Mouse (Mus musculus): ENCODE results near the gene Tnnc2.

Tnnc2 gene

DNA sequence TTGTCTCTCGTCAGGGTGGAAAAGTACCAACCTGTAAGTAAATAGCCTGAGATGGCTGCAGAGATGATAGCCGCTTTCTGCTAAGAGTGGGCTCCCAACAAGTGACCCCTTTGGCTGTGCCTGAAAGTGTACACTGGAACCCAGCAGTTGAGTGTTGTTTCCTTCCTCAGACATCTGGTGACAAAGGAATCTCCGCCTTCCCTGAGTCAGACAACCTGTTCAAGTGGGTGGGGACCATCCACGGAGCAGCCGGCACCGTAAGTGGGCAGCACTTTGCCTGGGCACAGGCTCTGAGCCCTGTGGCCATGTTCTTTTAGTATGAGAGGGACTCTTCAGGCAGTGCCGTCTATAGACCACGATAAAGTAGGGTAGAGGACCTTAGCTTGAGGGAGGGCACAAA lies 8.6 kb downstream of the Tnnc2 start:
- no peak for DNase-seq

DNA sequence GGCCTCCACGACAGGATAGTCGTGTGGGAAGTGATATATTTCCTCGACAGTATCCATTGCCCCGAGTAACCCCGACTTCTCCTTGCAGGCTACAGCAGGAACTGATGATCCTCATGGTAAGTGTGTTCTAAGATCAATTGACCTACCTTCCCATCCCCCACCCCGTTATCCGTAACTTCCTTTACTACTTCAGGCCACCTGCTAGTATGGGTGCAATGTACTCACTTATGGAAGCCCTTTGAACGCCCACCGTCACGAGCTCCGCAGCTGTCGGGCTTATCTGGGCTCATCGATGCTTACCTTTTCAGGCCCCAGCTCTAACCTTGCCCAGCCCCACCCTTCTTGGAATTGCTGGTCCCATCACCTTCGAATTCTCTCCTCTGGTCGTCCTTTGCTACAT lies 9.5 kb downstream of the Tnnc2 start:
- DNase-seq: no peak

DNA sequence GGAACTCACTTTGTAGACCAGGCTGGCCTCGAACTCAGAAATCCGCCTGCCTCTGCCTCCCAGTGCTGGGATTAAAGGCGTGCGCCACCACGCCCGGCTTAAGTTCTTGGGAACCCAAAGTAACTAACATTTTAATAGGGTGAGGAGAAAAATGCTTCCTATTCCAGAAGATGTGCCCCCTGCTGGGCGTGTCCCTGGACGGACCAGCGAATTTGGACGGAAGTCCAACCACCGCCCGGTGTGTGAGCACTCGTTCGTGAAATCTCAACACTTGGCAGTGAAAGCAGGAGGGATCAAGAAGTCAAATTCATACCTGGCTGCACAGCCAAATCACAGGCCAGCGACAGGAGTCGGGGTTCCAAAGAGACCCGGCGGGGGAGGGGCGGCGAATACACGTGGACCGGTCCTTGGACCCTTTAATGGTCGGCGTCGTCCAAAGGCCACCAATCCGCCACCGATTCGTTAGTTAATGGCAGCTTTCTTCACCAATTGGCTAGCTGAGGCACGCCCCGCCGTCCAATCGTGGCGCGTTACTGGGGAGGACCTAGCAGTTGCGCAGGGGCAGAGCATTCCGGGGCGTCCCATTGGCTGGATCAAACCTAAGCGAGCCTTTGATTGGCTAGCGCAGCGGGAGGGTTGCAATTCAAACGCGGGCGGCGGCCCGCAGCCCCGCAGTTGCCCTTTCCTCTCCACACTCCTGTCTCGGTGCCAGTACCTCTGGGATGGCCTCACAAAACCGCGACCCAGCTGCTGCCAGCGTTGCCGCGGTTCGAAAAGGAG lies 10.3 kb downstream of the Tnnc2 start, which contains the start of gene Ube2c:
TSS of gene Ube2c (plus strand) at position 641 of the 780 bp plus-strand sequence.
- DNase-seq: peak; percentile 99

DNA sequence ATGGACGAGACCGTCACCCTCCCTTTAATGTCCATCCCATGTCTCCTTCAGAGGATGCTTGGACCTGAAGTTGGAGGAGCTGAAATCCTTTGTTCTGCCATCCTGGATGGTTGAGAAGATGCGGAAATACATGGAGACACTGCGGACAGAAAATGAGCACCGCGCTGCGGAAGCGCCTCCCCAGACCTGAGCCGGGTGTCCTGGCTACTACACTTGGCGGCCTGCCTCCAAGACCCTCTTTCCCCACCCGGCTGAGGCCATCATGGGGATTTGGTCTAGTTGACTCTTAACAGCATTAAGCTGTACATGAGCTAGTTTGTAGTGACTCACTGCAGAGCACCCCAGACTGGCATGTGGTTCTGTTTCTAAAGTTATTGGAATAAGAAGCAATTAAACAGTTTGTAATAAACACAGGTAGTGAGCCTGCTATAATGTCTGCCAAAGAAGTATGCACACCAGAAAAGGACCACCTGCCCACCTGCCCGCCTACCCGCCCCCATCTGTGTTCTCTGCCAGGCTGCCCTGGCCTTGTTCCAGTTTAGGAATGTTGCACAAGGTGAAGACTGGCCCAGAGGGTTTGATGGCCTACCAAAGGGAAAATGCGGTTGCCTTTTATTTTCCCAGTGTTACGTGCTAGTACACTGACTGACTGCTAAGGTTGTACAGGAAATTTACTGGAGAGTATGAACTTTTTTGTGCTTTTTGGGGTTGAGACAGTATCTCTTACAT lies 11.8 kb downstream of the Tnnc2 start:
- DNase-seq: no peak

DNA sequence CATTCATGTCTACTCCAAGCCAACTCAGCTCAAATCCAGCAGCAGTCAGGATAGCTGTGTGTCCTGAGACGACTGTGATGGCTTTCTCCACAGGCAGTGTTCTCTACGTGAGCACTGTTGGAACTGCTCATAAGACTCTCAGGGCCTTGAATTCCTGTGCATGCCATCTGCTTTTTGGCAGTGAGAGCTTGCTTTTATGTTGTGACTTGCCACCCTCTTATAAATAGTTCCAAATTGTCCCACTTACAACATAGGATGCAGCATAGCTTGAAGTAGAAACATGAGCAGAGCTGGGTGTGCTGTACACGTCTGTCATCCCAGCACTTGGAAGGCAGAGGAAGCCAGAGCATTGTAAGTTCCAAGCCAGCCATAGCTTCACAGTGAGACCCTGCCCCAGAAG lies 13.9 kb downstream of the Tnnc2 start:
- no peak for DNase-seq

DNA sequence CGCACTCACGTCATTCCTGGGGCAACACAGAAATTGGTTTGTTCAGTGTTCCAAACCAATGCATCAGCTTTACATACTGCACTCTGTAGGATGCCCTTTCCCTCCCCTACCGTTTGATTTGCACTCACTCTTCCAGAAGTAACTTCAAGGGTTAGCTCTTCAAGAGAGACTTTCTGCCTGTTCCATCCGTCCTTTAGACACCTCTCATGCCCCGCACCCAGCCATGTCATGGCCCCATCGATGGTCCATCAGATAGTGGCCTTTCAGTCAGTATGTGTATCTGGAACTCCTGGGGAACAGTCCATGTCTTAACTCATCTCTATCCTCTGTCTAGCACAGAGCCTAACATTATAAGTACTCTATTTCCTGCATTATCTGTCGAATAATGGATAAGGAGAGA lies 17.2 kb downstream of the Tnnc2 start:
- DNase-seq: no peak

DNA sequence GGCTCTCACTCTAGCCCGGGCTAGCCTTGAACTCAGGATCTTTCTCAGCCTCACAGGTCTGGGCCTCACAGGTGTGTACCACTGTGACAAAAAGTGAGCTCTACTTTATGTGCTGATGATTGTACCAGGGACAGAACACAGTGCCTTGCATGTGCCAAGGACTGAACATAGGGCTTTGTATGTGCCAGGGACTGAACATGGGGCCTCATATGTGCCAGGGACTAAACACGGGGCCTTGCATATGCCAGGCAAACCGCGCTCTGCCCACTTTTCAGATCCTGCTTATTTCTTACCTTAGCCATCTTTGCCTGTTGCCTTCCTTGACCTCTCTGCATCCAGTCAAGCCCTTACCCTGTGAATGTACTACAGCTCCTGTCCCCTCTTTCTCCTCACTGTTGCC lies 17.8 kb downstream of the Tnnc2 start:
- DNase-seq: no peak

DNA sequence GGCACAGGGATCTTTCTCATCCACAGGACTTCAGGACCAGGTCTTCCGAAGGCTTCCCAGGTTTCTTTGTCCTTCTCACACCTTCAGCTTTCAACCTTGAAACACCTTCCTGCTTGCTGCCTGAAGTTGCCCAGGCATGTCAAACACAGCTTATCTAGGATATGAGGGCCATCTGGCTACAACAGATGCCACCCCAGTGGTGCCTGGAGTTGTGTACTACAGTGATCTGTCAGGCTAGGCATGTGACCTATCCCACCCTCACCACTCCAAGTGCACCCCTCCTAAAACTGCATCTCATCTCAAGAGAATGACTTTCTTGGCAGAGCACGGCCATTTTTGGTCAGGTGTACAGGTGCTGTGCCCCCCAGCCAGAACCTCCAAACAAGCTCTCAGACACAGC lies 18.3 kb downstream of the Tnnc2 start:
- no peak for DNase-seq

DNA sequence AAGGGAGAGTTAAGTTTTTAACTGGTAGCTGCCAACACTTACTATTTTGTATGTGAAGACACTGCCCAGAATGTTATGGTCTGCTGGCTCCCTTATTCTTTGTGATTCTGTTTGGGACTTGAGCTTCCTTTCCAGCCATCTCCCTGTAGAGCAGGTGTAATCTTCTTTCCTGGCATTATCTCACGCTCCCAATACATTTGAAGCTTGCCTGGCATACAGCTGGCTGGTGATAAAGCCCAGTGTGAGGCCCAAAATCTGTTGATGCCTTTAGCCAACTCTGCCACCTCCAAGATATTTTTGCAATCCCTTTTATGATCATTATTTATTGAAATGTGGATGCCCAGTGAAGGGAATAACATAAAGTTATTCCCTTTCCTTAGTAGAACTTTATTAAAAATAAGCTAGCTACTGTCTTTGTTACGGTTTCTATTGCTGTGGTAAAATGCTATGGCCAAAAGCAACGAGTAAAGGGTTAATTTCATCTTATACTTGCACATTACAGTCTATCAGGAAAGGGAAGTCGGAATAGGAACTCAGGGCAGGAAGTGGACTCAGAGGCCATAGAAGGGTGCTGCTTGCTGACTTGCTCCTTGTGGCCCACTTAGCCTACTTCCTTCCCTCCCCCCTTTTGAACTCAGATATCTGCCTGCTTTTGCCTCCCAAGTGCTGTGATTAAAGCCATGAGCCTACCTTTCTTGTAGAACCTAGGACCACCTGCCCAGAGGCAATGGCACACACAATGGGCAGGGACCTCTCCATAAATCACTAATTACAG lies 19.5 kb downstream of the Tnnc2 start:
- no peak for DNase-seq

DNA sequence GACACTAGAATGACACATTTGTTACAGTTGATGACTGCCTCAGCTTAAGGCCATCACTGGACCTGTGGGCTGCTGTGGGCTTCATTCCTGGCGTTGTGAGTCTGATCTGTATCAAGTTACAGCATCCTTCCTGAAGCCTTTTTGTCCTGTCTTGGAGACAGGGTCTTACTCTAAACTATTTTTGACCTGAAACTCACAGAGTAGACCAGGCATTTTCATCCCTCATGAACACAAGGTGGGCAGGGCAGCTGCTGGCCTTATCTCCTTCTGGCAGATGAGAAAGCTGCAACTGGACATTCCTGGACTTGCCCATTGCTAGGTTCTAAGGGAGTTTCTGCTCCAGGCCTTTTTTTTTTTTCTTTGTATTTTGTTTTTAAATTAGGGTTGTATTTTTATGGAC lies 21.1 kb downstream of the Tnnc2 start:
- no peak for DNase-seq

DNA sequence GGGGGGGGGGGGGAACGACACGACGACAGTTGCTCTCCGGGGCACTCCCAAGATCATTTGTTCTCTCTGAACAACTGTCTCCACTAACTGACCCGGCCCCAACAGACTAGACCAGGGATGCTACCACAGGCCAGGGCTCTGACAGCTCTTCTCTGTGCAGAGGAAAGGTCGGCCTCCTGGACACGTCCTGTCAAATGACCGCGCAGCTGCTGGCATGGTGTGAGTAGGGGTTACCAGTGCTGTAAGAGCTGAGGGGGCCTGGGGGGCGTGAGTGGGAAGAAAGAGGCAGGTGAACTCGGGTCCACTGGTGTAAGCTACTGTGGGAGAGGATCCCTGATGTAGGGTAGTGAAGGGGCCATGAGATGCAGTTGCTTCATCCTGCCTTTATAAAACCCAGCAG lies 21.9 kb downstream of the Tnnc2 start:
- DNase-seq: no peak

DNA sequence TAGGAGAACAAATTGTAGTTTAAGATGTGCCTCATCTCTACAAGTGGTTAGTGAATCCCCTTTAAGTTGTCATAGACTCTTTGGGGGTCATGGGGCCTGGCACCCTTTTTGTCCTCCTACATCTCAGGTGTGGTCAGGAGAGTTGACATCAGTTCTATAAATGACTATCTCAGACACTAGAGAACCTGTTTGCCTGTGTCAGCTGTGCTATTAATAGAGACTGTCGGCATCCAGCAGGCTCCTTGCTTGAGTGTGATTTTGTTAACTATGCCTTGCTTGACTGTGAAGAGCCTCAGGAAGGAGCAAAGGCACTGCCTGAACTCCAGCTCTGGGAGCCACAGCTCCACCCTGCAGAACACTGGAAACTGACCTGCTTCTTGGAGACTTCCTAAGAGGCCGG lies 25.0 kb downstream of the Tnnc2 start:
- DNase-seq: no peak

DNA sequence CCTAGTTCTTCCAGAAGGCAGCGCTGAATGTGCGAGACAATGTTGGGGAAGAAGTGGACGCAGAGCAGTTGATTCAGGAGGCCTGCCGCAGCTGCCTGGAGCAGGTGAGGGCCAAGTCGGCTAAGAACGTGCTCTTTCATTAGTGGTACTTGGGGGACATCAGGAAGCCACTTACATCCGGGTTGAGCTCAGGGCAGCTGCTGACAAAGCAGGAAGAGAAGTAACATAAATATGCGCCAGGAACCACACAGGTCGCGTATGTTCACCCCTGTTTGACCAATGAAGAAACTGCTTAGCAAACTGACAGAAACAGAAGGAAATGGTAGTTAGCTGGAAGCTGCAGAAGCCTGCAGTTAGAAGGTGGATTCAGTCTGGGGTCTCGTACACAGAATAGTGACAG lies 25.7 kb downstream of the Tnnc2 start:
- DNase-seq: no peak

DNA sequence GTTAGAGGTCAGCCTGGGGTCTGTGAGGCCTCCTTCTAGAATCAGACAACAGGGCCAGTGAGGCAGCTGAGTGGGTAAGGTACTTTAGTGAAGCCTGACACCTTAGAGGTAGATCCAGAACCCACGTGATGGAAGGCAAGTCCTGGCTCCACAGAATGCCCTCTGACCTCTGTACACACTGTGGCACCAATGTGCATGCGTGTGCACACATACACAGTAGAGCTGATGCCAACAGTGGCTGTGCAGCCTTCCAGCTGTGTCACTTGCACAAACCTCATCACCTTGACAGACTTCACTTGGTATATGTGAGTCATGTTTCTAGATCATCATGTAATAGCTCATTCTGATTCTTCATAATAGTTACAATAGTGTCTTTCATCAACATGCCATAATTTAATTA lies 27.3 kb downstream of the Tnnc2 start:
- no peak for DNase-seq

DNA sequence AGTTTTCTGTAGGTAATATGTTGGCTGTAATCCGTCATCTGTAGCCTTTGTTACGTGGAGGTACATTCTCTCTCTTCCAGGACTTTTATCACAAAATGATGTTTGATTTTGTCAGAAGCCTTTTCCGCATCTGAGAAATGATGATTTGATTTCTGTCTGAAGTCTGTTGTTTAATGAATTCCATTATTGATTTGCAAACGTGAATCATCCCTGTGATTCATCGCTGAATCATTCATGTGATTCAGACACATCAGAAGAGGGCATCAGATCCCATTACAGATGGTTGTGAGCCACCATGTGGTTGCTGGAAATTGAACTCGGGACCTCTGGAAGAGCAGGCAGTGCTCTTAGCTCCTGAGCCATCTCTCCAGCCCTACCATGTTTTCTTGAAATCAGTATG lies 30.8 kb downstream of the Tnnc2 start:
- no peak for DNase-seq

DNA sequence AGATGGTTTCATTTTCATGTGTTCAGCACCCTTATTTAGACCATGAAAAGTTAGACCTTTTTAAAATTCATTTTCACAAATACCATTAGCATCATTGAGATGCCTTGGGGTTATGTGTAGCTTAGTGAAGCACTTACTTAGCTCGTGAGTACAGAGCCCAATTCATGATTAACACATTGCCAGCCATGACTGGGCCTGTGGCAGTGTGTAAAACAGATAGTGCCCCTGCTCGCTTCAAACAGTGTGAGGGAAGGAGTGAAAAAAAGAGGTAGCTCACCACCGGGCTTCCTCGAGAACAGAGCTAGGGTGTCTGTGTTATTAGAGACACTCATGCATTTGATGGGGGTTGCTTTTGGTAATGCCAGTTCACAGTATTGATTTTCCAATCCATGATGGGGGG lies 31.6 kb downstream of the Tnnc2 start:
- no peak for DNase-seq

DNA sequence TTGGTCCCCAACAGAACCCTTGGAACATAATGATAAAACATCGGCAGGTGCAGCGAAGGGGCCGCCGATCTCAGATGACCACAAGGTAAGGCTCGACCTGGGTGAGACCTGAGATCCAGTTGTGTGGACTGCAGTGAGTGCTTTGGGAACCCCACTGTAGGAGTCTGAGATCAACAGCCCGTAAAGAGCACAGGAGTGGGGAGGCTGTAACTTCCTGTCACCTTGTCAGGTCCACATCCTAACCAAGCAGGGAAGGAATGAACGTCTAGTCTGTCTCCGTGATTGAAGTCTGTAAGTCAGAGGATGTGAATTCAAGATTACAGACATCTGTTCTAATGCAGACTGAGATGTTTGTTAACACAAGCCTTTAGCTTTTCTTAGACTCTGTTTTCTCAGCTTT lies 33.1 kb downstream of the Tnnc2 start:
- DNase-seq: no peak

DNA sequence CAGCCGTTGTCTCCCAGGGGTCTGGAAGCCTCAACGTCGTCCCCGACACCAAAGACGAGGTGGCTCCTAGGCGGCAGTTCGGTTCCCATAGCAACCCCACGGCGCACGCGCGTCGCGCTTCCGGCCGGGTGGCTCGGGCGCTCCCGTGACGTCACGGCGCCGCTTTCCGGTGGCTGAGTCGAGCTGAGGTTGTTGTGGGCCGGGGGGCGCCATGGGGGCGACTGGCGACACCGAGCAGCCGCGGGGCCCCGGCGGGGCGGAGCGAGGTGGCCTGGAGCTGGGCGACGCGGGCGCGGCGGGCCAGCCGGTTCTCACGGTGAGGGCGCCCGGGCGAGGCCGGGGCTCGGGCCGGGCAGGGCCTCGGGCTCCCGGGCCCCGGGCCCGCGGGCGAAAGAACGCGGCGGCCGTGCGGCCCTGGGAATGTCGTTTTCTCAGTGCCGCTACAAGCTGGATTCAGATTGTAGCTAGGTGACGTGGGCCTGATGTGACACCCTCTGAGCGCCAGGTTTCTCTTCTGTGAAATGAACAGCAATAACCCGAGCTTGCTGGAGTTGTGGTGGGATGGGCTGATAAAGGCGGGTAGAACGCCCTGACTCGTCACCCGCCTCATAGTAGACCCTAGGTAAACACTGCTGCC lies 33.8 kb downstream of the Tnnc2 start, which contains the start of the genes Wfdc3 and Dnttip1:
TSS of gene Wfdc3 (minus strand) at position 89 of the 637 bp plus-strand sequence.
TSS of gene Dnttip1 (plus strand) at position 141 of the 637 bp plus-strand sequence.
- DNase-seq: peak; percentile 95

DNA sequence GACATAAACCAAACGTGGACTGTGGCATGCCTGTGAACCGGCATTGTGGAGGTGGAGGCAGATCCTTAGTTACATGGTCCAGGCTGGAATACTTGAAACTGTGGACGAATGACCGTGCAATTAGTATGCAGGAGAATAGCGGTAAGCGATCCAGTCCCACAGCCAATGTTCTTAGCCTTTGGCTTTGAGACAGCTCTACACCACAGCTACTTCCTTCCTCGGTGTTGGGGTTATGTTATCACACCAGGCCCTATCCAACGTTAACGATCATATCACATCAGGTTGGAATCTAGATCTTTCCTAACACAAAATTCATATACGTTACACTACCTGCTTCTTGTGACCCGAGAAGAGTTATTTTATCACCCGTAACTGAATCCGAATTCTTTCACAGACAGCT lies 34.8 kb downstream of the Tnnc2 start:
- no peak for DNase-seq

DNA sequence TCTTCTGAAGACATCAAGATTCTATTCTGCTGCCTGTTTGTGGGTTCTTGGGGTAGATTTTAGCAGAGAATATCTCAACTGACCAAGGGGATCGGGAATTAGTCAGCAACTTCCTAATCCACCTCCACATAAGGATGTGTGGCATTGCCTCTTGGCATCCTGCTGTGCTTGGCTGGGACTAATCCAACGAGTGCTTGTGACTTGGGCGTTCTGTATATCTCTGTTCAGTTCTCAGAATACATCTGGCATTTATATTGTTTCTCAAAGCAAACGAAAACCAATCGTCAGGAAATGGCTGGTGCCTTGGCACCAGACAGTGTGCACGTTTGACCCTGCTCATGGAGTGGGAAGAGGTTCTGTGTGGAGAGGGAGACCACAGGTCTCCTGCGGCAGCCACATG lies 39.9 kb downstream of the Tnnc2 start:
- DNase-seq: no peak

DNA sequence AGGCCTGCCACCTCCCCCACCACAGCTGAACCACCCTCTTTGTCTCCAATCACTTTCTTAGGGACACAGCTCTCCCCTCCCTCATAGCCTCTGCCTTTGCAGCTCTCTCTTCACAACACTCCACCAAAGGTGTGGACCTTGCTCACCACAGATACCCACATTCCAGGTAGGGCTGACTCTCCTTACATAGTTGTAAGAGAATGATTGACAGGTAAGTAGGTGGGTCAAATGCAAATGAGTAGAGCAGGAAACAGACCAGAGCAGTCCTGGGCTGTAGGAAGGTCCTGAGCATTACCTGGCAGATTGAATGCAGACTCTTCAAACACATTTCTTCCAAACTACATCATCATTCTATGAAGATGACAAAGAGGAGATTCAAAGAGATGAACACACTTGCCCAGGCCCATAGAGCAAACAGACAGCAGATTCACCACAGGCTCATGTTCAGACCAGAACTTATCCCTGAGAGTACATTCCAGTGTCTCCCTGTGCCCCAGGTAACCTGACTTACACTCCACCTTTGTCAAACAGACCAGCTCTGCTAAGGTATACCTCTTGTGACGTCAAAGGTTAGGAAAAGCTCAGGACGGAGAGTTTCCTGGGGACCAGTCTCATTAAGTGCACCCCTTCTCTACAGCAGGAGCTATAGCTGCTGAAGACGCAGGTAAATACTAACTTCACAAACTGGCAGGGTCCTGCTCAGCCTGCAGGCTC lies 42.2 kb downstream of the Tnnc2 start:
- peak; percentile 11 for DNase-seq

DNA sequence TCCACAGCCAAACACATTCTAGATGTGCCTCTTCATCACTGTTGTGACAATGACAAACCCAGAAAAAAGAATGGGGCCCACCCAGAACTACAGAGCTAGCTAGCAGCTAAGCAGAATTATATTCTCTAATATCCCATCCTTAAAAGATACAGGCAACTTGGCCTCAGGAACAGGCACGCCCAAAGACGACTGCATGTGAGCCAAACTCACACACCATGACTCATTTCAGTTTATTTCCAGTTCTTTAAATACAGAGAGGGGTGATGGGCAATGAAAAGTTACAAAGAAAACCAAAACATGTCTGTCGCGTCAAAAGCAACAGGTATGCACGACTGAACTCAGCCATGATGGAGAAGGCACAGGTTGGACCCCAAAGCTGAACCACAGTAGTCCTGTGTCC lies 44.3 kb downstream of the Tnnc2 start:
- no peak for DNase-seq

Measured in lung, postnatal 10 days (tissue).